Mouse (Mus musculus): Measurements from ENCODE around the gene Ncapg.

Ncapg gene

DNA sequence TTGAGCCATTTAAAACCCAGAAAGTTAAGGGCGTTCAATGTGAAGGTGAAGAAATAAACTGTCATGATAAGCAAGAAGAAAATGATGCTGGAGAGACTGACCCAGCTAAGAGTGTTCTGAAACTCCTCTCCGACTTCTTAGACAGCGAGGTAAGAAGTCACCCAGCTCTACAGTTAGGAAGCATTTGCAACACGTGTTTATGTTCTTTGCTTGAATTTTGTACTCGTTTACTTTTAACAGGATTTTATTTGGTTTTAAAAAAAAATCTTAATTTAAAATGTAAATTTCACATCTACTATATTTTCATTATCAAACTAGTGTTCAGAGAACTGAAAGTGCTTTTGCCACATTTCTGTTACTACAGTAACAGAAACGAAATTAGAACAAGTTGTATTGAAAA is 22.0 kb downstream of the Ncapg start:
- DNase-seq (ENCODE audit: low spot score), result no peak

DNA sequence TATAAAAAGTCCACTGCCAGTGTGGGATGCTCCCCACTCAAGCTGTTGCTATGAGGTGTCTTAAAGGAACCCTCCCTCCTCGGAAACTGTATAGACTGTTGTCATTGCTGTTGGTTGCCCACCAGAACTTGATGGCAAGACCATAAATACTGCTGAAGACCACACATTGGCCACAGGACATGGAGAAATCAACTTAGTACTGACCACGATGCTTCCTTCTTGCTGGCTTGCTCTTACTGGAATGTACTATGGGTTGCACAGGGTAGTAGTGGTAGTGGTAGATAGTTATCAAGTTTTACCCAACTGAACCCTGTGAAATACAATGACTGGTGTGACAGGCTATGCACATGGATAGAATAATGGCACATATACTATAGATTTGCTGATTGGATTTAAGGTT is 37.1 kb downstream of the Ncapg start:
- DNase-seq (ENCODE audit: low spot score), result no peak

DNA sequence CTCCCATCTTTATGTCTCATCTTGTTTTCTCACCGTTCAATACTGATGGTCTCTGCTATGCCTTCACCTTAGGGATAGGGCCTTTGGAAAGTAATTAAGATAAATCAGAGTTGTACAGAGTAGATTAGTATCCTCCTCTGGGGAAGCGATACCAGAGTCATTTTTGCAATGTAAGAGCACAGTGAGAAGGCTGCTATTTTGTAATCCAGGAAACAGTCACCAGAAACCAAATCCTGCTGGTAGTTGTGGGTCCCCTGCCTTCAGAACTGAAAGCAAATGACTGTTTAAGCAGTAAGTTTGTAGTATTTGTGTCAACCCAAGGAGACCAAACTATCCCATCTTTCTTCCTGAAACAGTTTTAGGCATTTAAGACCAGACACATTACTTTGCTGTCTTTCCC is 39.9 kb downstream of the Ncapg start:
- no peak for DNase-seq (ENCODE audit: low spot score)

DNA sequence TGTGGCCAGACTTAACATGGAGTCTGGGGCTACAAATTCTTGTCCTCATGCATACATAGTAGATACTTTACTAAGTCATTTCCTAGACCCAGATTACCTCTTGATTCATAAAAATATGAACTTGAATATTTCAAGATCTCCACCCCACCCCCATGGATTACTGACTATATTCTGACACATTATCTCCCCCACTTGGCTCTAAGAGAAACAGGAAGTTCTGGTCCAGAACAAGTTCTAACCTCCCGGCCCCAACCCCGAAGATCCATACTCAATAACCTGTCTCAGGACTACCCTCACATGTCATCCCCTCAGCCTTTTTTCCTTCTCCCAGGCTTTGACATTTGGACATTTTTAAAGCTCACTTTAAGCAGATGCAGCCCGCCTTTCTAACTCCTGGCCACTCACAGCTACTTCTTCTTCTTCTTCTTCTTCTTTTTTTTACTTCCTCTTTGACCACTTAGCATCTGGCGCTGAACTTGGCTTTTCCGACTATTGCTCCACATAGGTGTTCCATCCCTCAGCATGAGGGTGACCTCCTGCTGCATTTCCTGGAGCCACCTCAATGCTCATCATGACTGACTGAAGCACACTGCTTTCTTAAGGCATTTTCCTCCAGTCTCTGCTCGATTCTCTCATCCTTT is 49.2 kb downstream of the Ncapg start:
- DNase-seq (ENCODE audit: low spot score), result no peak

DNA sequence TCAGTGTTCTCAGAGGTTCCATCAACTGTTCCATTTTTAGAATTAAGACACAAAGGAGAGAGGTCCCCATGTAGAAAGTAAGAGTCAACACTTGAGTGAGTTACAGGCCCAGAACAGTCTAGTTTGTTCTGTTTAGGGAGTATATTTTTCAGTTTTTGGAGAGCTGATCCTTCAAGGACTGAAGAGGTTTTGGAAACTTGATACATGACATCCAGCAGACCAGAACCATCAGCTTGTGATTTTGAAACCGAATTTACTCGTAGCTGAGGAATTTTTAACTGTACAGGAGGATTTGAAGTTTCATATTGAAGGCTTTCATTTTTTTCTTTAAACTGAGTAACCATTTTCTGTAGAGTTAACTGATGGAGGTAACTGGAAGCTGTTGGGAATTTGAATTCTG is 64.0 kb downstream of the Ncapg start:
- DNase-seq (ENCODE audit: low spot score), result no peak

DNA sequence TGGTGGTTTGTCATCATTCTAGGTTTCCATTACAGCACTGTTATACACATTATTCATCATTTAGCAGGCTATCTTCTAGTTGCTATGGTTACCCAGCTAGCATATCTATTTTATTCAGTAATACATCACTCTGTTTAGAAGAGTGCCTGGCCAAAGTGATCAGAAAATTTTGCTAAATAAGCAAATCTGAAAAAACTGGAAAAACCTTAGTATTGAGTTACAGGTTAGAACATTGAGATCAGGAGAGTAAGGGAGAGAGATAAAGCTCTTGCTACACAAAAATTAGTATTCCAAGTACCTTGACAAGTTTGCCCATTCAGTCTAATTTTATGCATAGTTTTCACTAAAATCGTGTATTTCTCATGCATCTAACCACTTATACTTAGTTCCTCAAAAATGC is 68.2 kb downstream of the Ncapg start:
- no peak for DNase-seq (ENCODE audit: low spot score)

All from yolk sac, embryonic 10.5 days (tissue).